Mouse (Mus musculus) heart, adult 2 months (tissue): ENCODE measurements around the gene Slc7a1. TPM values are rescaled to one million over a fixed set of nuclear protein-coding genes. Genes with fewer than 3 reads are reported as not detected.

Experiments
- DNase-seq, 2 experiments: peaks; one replicate each; pipeline ENCODE4 v3.0.0; 2021
- H3K27ac ChIP-seq: fragments of 200-600 bp; 2 replicates; pipeline ENCODE4 v1.8.1; 2022
- H3K27me3 ChIP-seq: fragments of 200-500 bp; 2 replicates; pipeline ENCODE4 v1.6.1; 2012; ENCODE audit warnings: mild to moderate bottlenecking, low read length, inconsistent platforms, mixed read lengths; ENCODE audit not compliant: control insufficient read depth, insufficient read depth
- H3K36me3 ChIP-seq: fragments of 200-500 bp; 2 replicates; pipeline ENCODE4 v1.6.1; 2012; ENCODE audit warnings: low read length, inconsistent platforms; ENCODE audit not compliant: control insufficient read depth, insufficient read depth
- H3K4me1 ChIP-seq: fragments of 200-500 bp; 2 replicates; pipeline ENCODE4 v1.6.1; 2011; ENCODE audit warnings: low read length; ENCODE audit not compliant: control insufficient read depth, insufficient read depth
- H3K4me3 ChIP-seq: fragments of 200-600 bp; 2 replicates; pipeline ENCODE4 v1.8.1; 2022
- H3K79me2 ChIP-seq: fragments of 200-500 bp; replicated peaks from 2 replicates; pipeline ENCODE4 v1.6.1; 2012; ENCODE audit warnings: mild to moderate bottlenecking, inconsistent platforms, low read length, moderate library complexity, mixed read lengths; ENCODE audit not compliant: control insufficient read depth, insufficient read depth
- H3K9ac ChIP-seq: fragments of 200-500 bp; 2 replicates; pipeline ENCODE4 v1.6.1; 2012; ENCODE audit warnings: low read depth, mild to moderate bottlenecking, control low read depth, inconsistent platforms, low read length, mixed read lengths
- CTCF ChIP-seq: fragments of 200-600 bp; IDR thresholded peaks from 2 replicates; pipeline ENCODE4 v1.8.1; 2022; ENCODE audit warnings: antibody characterized with exemption, mild to moderate bottlenecking, moderate library complexity
- EP300 ChIP-seq: fragments of 200-500 bp; IDR thresholded peaks from 2 replicates; pipeline ENCODE4 v1.6.1; 2011; ENCODE audit warnings: low read depth, low read length, control low read depth; ENCODE audit not compliant: insufficient read depth
- POLR2A ChIP-seq: fragments of 200-500 bp; IDR thresholded peaks from 2 replicates; pipeline ENCODE4 v1.6.1; 2011; ENCODE audit warnings: mild to moderate bottlenecking, low read depth, low read length, control low read depth; ENCODE audit not compliant: insufficient read depth
- WGBS: fragments of 180-500 bp; shearing (Covaris S2); methylation state at CpG from one replicate; pipeline ENCODE4 v1.1.7; 2018; 5-methylcytosine and 5-hydroxymethylcytosine counted together
- intact Hi-C: fragments of 180-260 bp; cut with DNase I; formaldehyde crosslinking; loops from one replicate; pipeline ENCODE4 v1.15.1; 2025
- long read RNA-seq: library from polyadenylated mRNA; stranded (forward); transcript quantifications from one replicate; pipeline ENCODE4 v2.0.0, GENCODE M21; 2021
- polyA plus RNA-seq: library from polyadenylated mRNA; depleted of rRNA; stranded (reverse); fragments of >200 nt; gene quantifications from 2 replicates; pipeline ENCODE4 v1.2.3, GENCODE M21; 2012; rRNA removed
- total RNA-seq, 2 experiments: library from RNA; stranded (reverse); gene quantifications; 2 replicates each; pipeline ENCODE4 v1.2.3; 2021

Gene Slc7a1
- total RNA-seq (10 to 100 TPM; 14.0 to 14.4 TPM), polyA plus RNA-seq (10.9 and 18.9 TPM in 2 replicates)
- long read RNA-seq, partial matches to known transcripts: 0 of 2 reads
- long read RNA-seq, other reads (novel, unspliced or antisense): 2 of 2 reads

DNA sequence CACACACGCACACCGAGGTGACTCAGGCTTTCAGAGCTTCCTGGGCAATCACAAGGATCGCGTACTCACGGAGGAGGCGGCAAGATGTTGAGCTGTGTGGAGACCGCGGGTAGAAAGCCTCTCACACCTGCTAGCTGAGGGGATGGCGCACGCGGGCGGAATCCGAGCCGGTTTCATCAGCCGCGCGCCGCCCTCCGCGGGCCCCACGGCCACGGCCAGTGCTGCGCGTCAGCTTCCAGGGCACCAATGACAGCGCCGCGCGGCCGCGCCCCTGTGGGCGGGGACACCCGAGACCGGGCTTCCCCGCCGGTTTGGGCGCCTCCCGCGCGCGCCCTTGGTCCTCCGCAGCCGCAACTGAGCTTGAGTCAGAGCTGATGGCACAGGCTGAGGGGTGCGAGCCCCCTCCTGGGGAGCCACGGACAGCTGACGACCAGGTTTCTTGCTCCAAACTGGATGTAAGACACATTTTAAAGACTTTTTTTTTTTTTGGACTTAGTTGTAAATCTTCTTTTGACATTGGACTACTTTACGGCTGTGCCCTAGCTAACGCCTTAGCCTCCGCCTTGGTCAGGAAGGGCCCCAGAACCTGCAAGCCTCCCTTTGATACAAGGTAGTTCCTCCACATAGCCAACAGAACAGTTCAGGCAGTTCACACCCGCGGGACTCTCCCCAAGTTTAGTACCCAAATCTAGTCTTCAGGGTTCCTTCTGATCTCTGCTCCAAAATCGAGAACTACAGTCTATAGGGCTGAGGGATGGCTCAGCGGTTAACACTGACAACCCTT is at the start of gene Slc7a1:
Gene Slc7a1, minus strand, starts transcription at position 245 of the 784 bp plus-strand sequence.
- H3K36me3 ChIP-seq: no peaks in the 10 kb centered on the region
- peak within 1 kb of the TSS; percentile 74 for H3K27ac ChIP-seq
- H3K9ac ChIP-seq: peak within 1 kb of the TSS; percentile 67
- WGBS: 2% methylated on average over 52 of the region's 52 CpGs
- 0 out of 2 replicates have a peak, but pooled peaks cover 1% of the 10 kb centered on the region for H3K4me1 ChIP-seq
- intact Hi-C loops: loop anchor here (5.0 kb wide), 1 partner anchor 58 kb away; no protein-coding TSS in a partner anchor
- no peaks in the 10 kb centered on the region for H3K79me2 ChIP-seq
- DNase-seq: peak; percentile 93 to 94
- H3K27me3 ChIP-seq: no peaks in the 10 kb centered on the region
- H3K4me3 ChIP-seq: peak within 1 kb of the TSS; percentile 82
- TF ChIP-seq POLR2A: no peak
- TF ChIP-seq CTCF: no peak
- TF ChIP-seq EP300: no peak

DNA sequence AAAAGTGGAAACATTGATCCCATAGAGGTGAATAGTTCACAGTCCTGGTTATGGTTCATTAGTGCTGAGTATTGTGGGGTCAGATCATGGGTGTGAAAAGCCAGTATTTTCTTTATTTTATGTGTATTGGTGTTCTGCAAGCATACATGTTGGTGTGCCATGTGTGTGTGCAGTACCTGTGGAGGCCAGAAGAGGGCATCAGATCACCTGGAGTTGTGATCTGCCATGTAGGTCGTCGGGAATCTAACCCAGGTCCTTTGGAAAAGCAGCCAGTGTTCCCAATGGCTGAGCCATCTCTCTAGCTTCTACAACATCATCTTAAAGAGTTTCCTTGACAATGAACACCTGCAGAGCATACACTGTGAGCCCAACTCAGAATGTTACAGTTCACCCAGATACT is 45.3 kb upstream of the Slc7a1 start:
- TF ChIP-seq CTCF: peak; percentile 32
- no peak for TF ChIP-seq POLR2A
- no peak for TF ChIP-seq EP300
- Histone ChIP-seq H3K27me3 (no peaks in the 10 kb centered on the region), H3K4me3 (no peak overlapping the region), H3K4me1 (no peaks in the 10 kb centered on the region), H3K79me2 (no peaks in the 10 kb centered on the region), H3K27ac (no peak overlapping the region), H3K9ac (no peak overlapping the region), H3K36me3 (no peaks in the 10 kb centered on the region)
- intact Hi-C loops: no loop called here
- no peak for DNase-seq
- 82% methylated on average over 2 of the region's 2 CpGs for WGBS

DNA sequence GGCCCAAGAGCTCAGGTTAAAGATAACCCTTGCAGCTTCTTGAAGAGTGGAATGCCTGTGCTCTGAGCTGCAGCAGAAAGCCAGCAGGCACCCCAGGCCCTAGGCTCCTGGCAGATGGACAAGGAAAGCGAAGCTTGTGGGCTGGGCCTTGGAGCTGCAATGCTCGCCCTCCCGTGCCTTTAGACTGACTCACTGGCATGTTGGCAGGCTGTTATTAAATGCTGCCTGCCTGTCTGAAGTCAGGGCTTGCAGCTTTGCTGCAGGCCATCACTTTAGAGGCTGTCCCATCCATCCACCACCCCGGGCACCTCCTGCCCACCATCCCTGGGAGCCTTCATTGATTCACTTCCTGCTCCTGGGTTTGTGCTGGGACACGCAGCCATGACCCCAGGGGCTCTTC is 44.0 kb upstream of the Slc7a1 start:
- no peaks in the 10 kb centered on the region for H3K4me1 ChIP-seq
- no peak overlapping the region for H3K27ac ChIP-seq
- intact Hi-C loops: no loop called here
- H3K36me3 ChIP-seq: no peaks in the 10 kb centered on the region
- WGBS: 40% methylated on average over 5 of the region's 5 CpGs
- H3K27me3 ChIP-seq: no peaks in the 10 kb centered on the region
- TF ChIP-seq POLR2A (no peak), CTCF (no peak), EP300 (no peak)
- peak; percentile 46 to 71 for DNase-seq
- H3K79me2 ChIP-seq: no peaks in the 10 kb centered on the region
- H3K9ac ChIP-seq: no peak overlapping the region
- no peak overlapping the region for H3K4me3 ChIP-seq

DNA sequence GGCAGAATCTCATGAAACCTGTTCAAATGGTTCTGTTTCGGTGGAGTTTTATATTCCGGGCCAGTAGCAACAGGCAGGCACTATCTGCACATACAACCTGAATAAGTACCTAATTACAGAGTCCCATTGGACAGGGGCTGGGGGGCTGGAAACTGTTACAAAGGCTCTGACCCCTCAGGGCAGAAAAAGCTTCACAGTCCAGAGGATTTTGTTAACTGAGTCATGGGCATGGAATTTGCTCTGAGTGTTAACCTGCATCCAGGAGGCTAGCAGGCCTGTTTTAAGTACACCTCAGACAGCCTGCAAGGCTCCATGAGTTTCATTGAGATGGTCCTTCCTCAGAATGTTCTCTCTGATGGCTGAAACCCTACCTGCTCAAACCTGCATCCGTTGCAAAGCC is 36.0 kb upstream of the Slc7a1 start:
- no peaks in the 10 kb centered on the region for H3K79me2 ChIP-seq

DNA sequence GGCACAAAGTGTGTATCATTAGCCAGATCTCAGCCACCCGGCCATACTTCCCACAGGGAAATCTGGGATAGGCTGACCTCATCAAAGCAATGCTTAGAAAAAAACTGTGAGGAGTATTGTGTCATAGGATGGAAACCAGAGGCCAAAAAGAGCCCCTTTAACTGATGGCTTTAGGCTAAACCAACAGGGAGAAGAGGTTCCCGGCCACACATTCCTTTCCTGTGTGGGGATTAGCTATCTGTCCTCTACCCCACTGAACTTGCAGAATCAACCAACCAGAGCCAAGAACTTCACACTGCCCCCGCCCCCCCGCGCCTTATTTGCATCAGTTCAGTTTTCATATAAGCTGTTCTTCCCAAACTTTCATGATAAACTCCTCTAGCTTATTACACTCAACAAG is 32.4 kb upstream of the Slc7a1 start:
- H3K9ac ChIP-seq: no peak overlapping the region
- WGBS: 71% methylated on average over 5 of the region's 5 CpGs
- no peak overlapping the region for H3K4me3 ChIP-seq
- intact Hi-C loops: no loop called here
- H3K27me3 ChIP-seq: no peaks in the 10 kb centered on the region
- no peaks in the 10 kb centered on the region for H3K79me2 ChIP-seq
- H3K27ac ChIP-seq: no peak overlapping the region
- no peaks in the 10 kb centered on the region for H3K36me3 ChIP-seq
- DNase-seq: no peak
- no peak for TF ChIP-seq EP300
- H3K4me1 ChIP-seq: no peaks in the 10 kb centered on the region

More for the DNA sequence above, 36.0 kb upstream of the Slc7a1 start:
- Histone ChIP-seq H3K27me3 (no peaks in the 10 kb centered on the region), H3K9ac (no peak overlapping the region), H3K27ac (no peak overlapping the region), H3K4me3 (no peak overlapping the region), H3K4me1 (no peaks in the 10 kb centered on the region), H3K36me3 (no peaks in the 10 kb centered on the region)
- no peak for DNase-seq
- no peak for TF ChIP-seq POLR2A
- no peak for TF ChIP-seq EP300
- no peak for TF ChIP-seq CTCF
- intact Hi-C loops: no loop called here
- 86% methylated on average over 3 of the region's 3 CpGs for WGBS

DNA sequence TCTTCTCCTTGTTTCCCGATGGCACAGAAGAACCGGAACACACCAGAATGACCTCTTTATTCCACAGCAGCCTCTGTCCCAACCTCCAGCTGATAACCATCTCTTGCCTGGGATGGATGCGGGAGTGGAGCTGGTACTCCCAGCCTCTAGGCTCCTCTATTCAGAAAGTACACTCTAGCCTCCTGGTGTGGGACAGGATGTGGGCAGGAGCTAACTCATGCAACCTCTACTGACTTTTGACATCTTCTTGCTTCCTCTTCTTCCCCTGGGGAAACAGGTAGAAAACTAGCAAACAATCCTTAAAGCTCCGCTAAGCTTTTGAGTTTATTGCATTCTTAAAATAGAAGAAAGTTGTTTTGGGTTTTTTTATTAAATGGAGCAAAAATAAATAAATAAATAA is 29.1 kb upstream of the Slc7a1 start:
- Histone ChIP-seq H3K36me3 (no peaks in the 10 kb centered on the region), H3K27ac (no peak overlapping the region), H3K9ac (no peak overlapping the region), H3K4me1 (no peaks in the 10 kb centered on the region), H3K27me3 (no peaks in the 10 kb centered on the region), H3K4me3 (no peak overlapping the region), H3K79me2 (no peaks in the 10 kb centered on the region)
- TF ChIP-seq CTCF (no peak), POLR2A (no peak), EP300 (no peak)
- 57% methylated on average over 4 of the region's 4 CpGs for WGBS
- intact Hi-C loops: no loop called here
- DNase-seq: no peak
